Mouse (Mus musculus) monocyte, adult 5-6 weeks (primary cell): Measurements from ENCODE around the gene Trim25. TPM values are rescaled to one million over a fixed set of nuclear protein-coding genes. Genes with fewer than 3 reads are reported as not detected.
"Not testable (repeated sequence)": the region's sequence is repeated elsewhere in the genome, so short reads cannot be mapped to it uniquely, and the experiment has no call there.

Experiments
- ATAC-seq: fragments of 153-309, 156-312 bp; replicated peaks from 2 replicates; pipeline ENCODE4 v1.8.0; 2017; ENCODE audit warnings: mild to moderate bottlenecking; ENCODE audit not compliant: low TSS enrichment, insufficient number of reproducible peaks, severe bottlenecking, poor library complexity, low FRiP score
- total RNA-seq: library from RNA; stranded (forward); fragments of 200-1000, 200-491, 200-594 nt; gene quantifications from 3 replicates; pipeline ENCODE4 v1.2.3, GENCODE M21; 2017

Gene Trim25
- total RNA-seq, 1 experiment from 2014 or later = 82.1 TPM

GRCm38 (mm10) chr11:88989530-88989929, 9.6 kb upstream of the Trim25 start:
- ATAC-seq = peak; percentile 68; the same call in 1 of the 2 replicates

GRCm38 (mm10) chr11:88993186-88993585, 6.0 kb upstream of the Trim25 start:
- ATAC-seq = no peak

- ATAC-seq = peak; percentile 87
These were observed 5.6 kb upstream of the Trim25 start for GRCm38 (mm10) chr11:88993625-88994024.

- no peak for ATAC-seq
These were observed 4.7 kb upstream of the Trim25 start for GRCm38 (mm10) chr11:88994492-88994891.

GRCm38 (mm10) chr11:88995616-88996015, 3.6 kb upstream of the Trim25 start:
- no peak for ATAC-seq

- ATAC-seq = no peak
These were observed 2.7 kb upstream of the Trim25 start for GRCm38 (mm10) chr11:88996427-88996826.

GRCm38 (mm10) chr11:88997343-88997742, 1.8 kb upstream of the Trim25 start:
- not testable (repeated sequence) for ATAC-seq

GRCm38 (mm10) chr11:88998406-88998805, 770 bp upstream of the Trim25 start:
- 0 out of 2 replicates have a peak, but pooled peaks have one; percentile 1 for ATAC-seq

GRCm38 (mm10) chr11:88999723-89000526, 749 bp downstream of the Trim25 start:
- 0 out of 2 replicates have a peak, but pooled peaks have one; percentile 1 for ATAC-seq

- no peak for ATAC-seq
These were observed 1.3 kb downstream of the Trim25 start for GRCm38 (mm10) chr11:89000527-89000819.

- no peak for ATAC-seq
These were observed 2.4 kb downstream of the Trim25 start for GRCm38 (mm10) chr11:89001569-89001968.

GRCm38 (mm10) chr11:89002068-89002467, 2.9 kb downstream of the Trim25 start:
- ATAC-seq = no peak

- ATAC-seq = no peak
These were observed 3.4 kb downstream of the Trim25 start for GRCm38 (mm10) chr11:89002621-89003020.

- ATAC-seq = no peak
These were observed 3.9 kb downstream of the Trim25 start for GRCm38 (mm10) chr11:89003078-89003477.

GRCm38 (mm10) chr11:89003726-89004125, 4.5 kb downstream of the Trim25 start:
- no peak for ATAC-seq

- ATAC-seq = no peak
These were observed 6.3 kb downstream of the Trim25 start for GRCm38 (mm10) chr11:89005473-89005872.

GRCm38 (mm10) chr11:89006404-89006803, 7.2 kb downstream of the Trim25 start:
- no peak for ATAC-seq

- no peak for ATAC-seq
These were observed 8.4 kb downstream of the Trim25 start for GRCm38 (mm10) chr11:89007582-89007981.

- no peak for ATAC-seq
These were observed 9.9 kb downstream of the Trim25 start for GRCm38 (mm10) chr11:89009066-89009465.

- ATAC-seq = no peak
These were observed 10.3 kb downstream of the Trim25 start for GRCm38 (mm10) chr11:89009496-89009895.

GRCm38 (mm10) chr11:89012241-89012640, 13.1 kb downstream of the Trim25 start:
- ATAC-seq = no peak
